Mouse (Mus musculus) myocyte (in vitro differentiated cells): ENCODE measurements around the gene Wfdc10. TPM values are rescaled to one million over a fixed set of nuclear protein-coding genes. Genes with fewer than 3 reads are reported as not detected.

Experiments
- H3K27me3 ChIP-seq: one replicate; pipeline ENCODE4 v1.6.1; 2011; ENCODE audit not compliant: control insufficient read depth, insufficient read depth, insufficient read length
- H3K36me3 ChIP-seq: one replicate; pipeline ENCODE4 v1.6.1; 2011; ENCODE audit not compliant: control insufficient read depth, insufficient read depth
- H3K4me2 ChIP-seq: one replicate; pipeline ENCODE4 v1.6.1; 2011; ENCODE audit warnings: low read depth, control low read depth
- H3K4me3 ChIP-seq: one replicate; pipeline ENCODE4 v1.5.1; 2011; ENCODE audit warnings: mild to moderate bottlenecking, control low read depth, moderate library complexity
- H3K79me2 ChIP-seq: one replicate; pipeline ENCODE4 v1.6.1; 2011; ENCODE audit not compliant: control insufficient read depth, insufficient read depth
- H3ac ChIP-seq: one replicate; pipeline ENCODE4 v1.6.1; 2011; ENCODE audit not compliant: control insufficient read depth, insufficient read length
- CEBPB ChIP-seq: IDR thresholded peaks from 2 replicates; pipeline ENCODE4 v1.6.1; 2011; ENCODE audit warnings: mild to moderate bottlenecking, moderate library complexity; ENCODE audit not compliant: poor library complexity, insufficient read depth, severe bottlenecking
- E2F4 ChIP-seq: IDR thresholded peaks from one replicate; pipeline ENCODE4 v1.6.1; 2011; ENCODE audit warnings: mild to moderate bottlenecking, control low read depth, moderate library complexity; ENCODE audit not compliant: insufficient read depth
- MAX ChIP-seq: IDR thresholded peaks from one replicate; pipeline ENCODE4 v1.6.1; 2011; ENCODE audit warnings: low read depth, mild to moderate bottlenecking, control low read depth
- MYOD1 ChIP-seq, 3 experiments: IDR thresholded peaks; one replicate each; pipeline ENCODE4 v1.6.1; 2011; ENCODE audit warnings: control low read depth in 2 of 3, low read depth in 2 of 3, mild to moderate bottlenecking in 2 of 3, moderate library complexity in 1 of 3; ENCODE audit not compliant: insufficient read length in 2 of 3, control insufficient read depth in 1 of 3
- MYOG ChIP-seq, 3 experiments: IDR thresholded peaks; one replicate each; pipeline ENCODE4 v1.6.1; 2011; ENCODE audit warnings: control low read depth in 2 of 3, low read depth in 2 of 3, mild to moderate bottlenecking in 2 of 3; ENCODE audit not compliant: insufficient read length in 2 of 3, control insufficient read depth in 1 of 3, insufficient read depth in 1 of 3
- POLR2A ChIP-seq: IDR thresholded peaks from one replicate; pipeline ENCODE4 v1.6.1; 2011; ENCODE audit warnings: low read depth, mild to moderate bottlenecking, control low read depth, moderate library complexity; ENCODE audit not compliant: insufficient read length
- POLR2AphosphoS2 ChIP-seq: IDR thresholded peaks from one replicate; pipeline ENCODE4 v1.6.1; 2011; ENCODE audit warnings: low read depth, control low read depth; ENCODE audit not compliant: insufficient read length
- REST ChIP-seq: IDR thresholded peaks from one replicate; pipeline ENCODE4 v1.6.1; 2011; ENCODE audit warnings: mild to moderate bottlenecking, control low read depth, moderate library complexity; ENCODE audit not compliant: insufficient read depth, insufficient read length
- SRF ChIP-seq: IDR thresholded peaks from one replicate; pipeline ENCODE4 v1.6.1; 2011; ENCODE audit warnings: low read depth; ENCODE audit not compliant: control insufficient read depth, insufficient read length
- TCF12 ChIP-seq: IDR thresholded peaks from one replicate; pipeline ENCODE4 v1.6.1; 2011; ENCODE audit warnings: mild to moderate bottlenecking, control low read depth; ENCODE audit not compliant: poor library complexity, insufficient read depth, severe bottlenecking
- TCF3 ChIP-seq: IDR thresholded peaks from one replicate; pipeline ENCODE4 v1.6.1; 2011; ENCODE audit warnings: low read depth, control low read depth; ENCODE audit not compliant: insufficient read length
- USF1 ChIP-seq: IDR thresholded peaks from one replicate; pipeline ENCODE4 v1.6.1; 2011; ENCODE audit warnings: low read depth, mild to moderate bottlenecking, control low read depth, moderate library complexity
- polyA plus RNA-seq: library from polyadenylated mRNA; unstranded; fragments of >200 nt; fragmentation: generic; extraction: Trizol; gene quantifications from one replicate; pipeline ENCODE4 v1.2.1, GENCODE M21; 2012; ENCODE audit warnings: missing spikeins

Wfdc10 gene
- polyA plus RNA-seq, 1 experiment: not detected

GRCm38 (mm10) chr2:164635266-164635665 is 20.6 kb upstream of the Wfdc10 start:
- Histone ChIP-seq H3K36me3 (no peaks in the 10 kb centered on the region), H3ac (no peak overlapping the region), H3K79me2 (no peaks in the 10 kb centered on the region), H3K4me3 (no peak overlapping the region), H3K4me2 (no peak overlapping the region), H3K27me3 (peaks cover 5% of the 10 kb centered on the region)
- TF ChIP-seq TCF12: no peak
- TF ChIP-seq CEBPB: no peak
- no peak for TF ChIP-seq MAX
- no peak for TF ChIP-seq MYOG (IDR thresholded peaks at IDR 0.05; ENCODE audit: control insufficient read depth in 1 of 3, insufficient read depth in 1 of 3, insufficient read length in 2 of 3, low read depth in 2 of 3)
- TF ChIP-seq E2F4: no peak
- TF ChIP-seq TCF3: no peak
- no peak for TF ChIP-seq USF1
- TF ChIP-seq POLR2A: no peak
- no peak for TF ChIP-seq POLR2AphosphoS2
- TF ChIP-seq MYOD1 (IDR thresholded peaks at IDR 0.05; ENCODE audit: control insufficient read depth in 1 of 3, insufficient read length in 2 of 3, low read depth in 2 of 3): no peak

- Histone ChIP-seq H3ac (no peak within 1 kb of the TSS), H3K36me3 (no peaks in the 10 kb centered on the region), H3K79me2 (no peaks in the 10 kb centered on the region), H3K4me3 (no peak within 1 kb of the TSS), H3K4me2 (no peak within 1 kb of the TSS), H3K27me3 (peaks cover 22% of the 10 kb centered on the region)
- TF ChIP-seq POLR2AphosphoS2: no peak
- TF ChIP-seq POLR2A: no peak
- no peak for TF ChIP-seq MYOG (IDR thresholded peaks at IDR 0.05; ENCODE audit: control insufficient read depth in 1 of 3, insufficient read depth in 1 of 3, insufficient read length in 2 of 3, low read depth in 2 of 3)
- no peak for TF ChIP-seq E2F4
These were observed 17.1 kb upstream of the Wfdc10 start, which contains the start of gene Wfdc16 for GRCm38 (mm10) chr2:164638696-164639095. TSS of gene Wfdc16 (minus strand) at chr2:164638796.

GRCm38 (mm10) chr2:164641129-164641528 is 14.7 kb upstream of the Wfdc10 start:
- H3K27me3 ChIP-seq: peaks cover 20% of the 10 kb centered on the region
- TF ChIP-seq MYOG (IDR thresholded peaks at IDR 0.05; ENCODE audit: control insufficient read depth in 1 of 3, insufficient read depth in 1 of 3, insufficient read length in 2 of 3, low read depth in 2 of 3) (no peak), POLR2AphosphoS2 (no peak)
- H3K36me3 ChIP-seq: no peaks in the 10 kb centered on the region
- H3ac ChIP-seq: no peak overlapping the region
- H3K79me2 ChIP-seq: no peaks in the 10 kb centered on the region
- H3K4me3 ChIP-seq: no peak overlapping the region
- no peak overlapping the region for H3K4me2 ChIP-seq

GRCm38 (mm10) chr2:164641881-164642673 is 13.8 kb upstream of the Wfdc10 start:
- peaks cover 20% of the 10 kb centered on the region for H3K27me3 ChIP-seq
- no peaks in the 10 kb centered on the region for H3K36me3 ChIP-seq
- H3K79me2 ChIP-seq: no peaks in the 10 kb centered on the region
- H3K4me2 ChIP-seq: no peak overlapping the region
- H3K4me3 ChIP-seq: no peak overlapping the region
- TF ChIP-seq MAX (no peak), POLR2AphosphoS2 (no peak), SRF (no peak), TCF3 (no peak), POLR2A (no peak), REST (no peak), E2F4 (no peak), MYOG (IDR thresholded peaks at IDR 0.05; ENCODE audit: control insufficient read depth in 1 of 3, insufficient read depth in 1 of 3, insufficient read length in 2 of 3, low read depth in 2 of 3) (no peak)
- no peak overlapping the region for H3ac ChIP-seq

GRCm38 (mm10) chr2:164656483-164656882 is 637 bp downstream of the Wfdc10 start, which contains the start of gene Wfdc9:
TSS of gene Wfdc9 (minus strand) at chr2:164656583.
- Histone ChIP-seq H3K4me3 (no peak within 1 kb of the TSS), H3K4me2 (no peak within 1 kb of the TSS)
- TF ChIP-seq USF1: no peak
- no peak for TF ChIP-seq POLR2AphosphoS2
- no peak for TF ChIP-seq TCF12
- TF ChIP-seq E2F4: no peak
- TF ChIP-seq SRF: no peak
- no peak for TF ChIP-seq MAX
- TF ChIP-seq MYOG (IDR thresholded peaks at IDR 0.05; ENCODE audit: control insufficient read depth in 1 of 3, insufficient read depth in 1 of 3, insufficient read length in 2 of 3, low read depth in 2 of 3): no peak
- no peak for TF ChIP-seq POLR2A
- TF ChIP-seq CEBPB: no peak
- no peak for TF ChIP-seq REST
- TF ChIP-seq TCF3: no peak
- no peak for TF ChIP-seq MYOD1 (IDR thresholded peaks at IDR 0.05; ENCODE audit: control insufficient read depth in 1 of 3, insufficient read length in 2 of 3, low read depth in 2 of 3)

More at GRCm38 (mm10) chr2:164656483-164656882, 637 bp downstream of the Wfdc10 start, which contains the start of gene Wfdc9:
- Histone ChIP-seq H3K36me3 (no peaks in the 10 kb centered on the region), H3ac (no peak within 1 kb of the TSS), H3K27me3 (peaks cover 25% of the 10 kb centered on the region), H3K79me2 (no peaks in the 10 kb centered on the region)
